Mouse (Mus musculus): ENCODE results near the gene A530064D06Rik. TPM values are rescaled to one million over a fixed set of nuclear protein-coding genes. Genes with fewer than 3 reads are reported as not detected.

The A530064D06Rik gene
- polyA plus RNA-seq, 1 experiment from 2014 or later = not detected

DNA sequence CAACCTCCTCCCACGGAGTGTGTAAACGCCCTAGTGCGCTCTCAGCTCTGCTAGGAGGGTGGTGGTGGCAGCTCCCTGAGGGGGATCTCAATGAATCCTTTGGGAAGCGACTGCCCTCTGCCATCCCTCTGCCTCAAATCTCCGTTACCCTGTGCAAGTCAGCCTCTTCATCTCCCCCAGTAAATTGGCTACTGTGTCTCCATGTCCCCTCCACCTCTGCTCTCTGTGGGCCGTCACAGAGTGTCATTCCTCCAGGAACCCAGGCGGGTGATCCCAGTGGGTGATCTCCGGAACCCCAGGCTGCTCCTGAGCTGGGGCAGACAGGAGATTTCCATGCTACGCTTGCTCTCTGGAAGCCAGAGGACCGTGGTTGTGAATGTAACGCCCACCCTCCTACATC is 67.8 kb downstream of the A530064D06Rik start:
- H3K4me3 ChIP-seq (ENCODE audit: low read length) = no peak overlapping the region
- no peaks in the 10 kb centered on the region for H3K9me3 ChIP-seq (ENCODE audit: control insufficient read depth, low read length)
- WGBS = 7% methylated on average over 11 of the region's 11 CpGs
- no peak for ATAC-seq
- H3K36me3 ChIP-seq (ENCODE audit: control insufficient read depth, insufficient read depth, low read length) = no peaks in the 10 kb centered on the region
- H3K27me3 ChIP-seq (replicated peaks; ENCODE audit: control insufficient read depth, insufficient read depth, low read length) = peaks cover 37% of the 10 kb centered on the region
- H3K27ac ChIP-seq (ENCODE audit: low read depth, low read length) = no peak overlapping the region
- H3K9ac ChIP-seq (ENCODE audit: low read depth, low read length) = no peak overlapping the region
- H3K4me2 ChIP-seq (ENCODE audit: low read length) = no peak overlapping the region
- H3K4me1 ChIP-seq (ENCODE audit: control insufficient read depth, insufficient read depth, low read depth, low read length) = peaks cover 29% of the 10 kb centered on the region

Other genes with a start within 250 kb of the A530064D06Rik start
- gene Foxp4, start 242.6 kb downstream of the A530064D06Rik start, polyA plus RNA-seq (2015; fragmentation: Nextera tagmentation; extraction: Ambion mirVana) = 27.4 and 31.8 TPM in 2 replicates
- gene 1700122O11Rik, start 129.0 kb downstream of the A530064D06Rik start, polyA plus RNA-seq (2015; fragmentation: Nextera tagmentation; extraction: Ambion mirVana) = not detected in 2 replicates
- gene 1700067P10Rik, start 78.0 kb downstream of the A530064D06Rik start, polyA plus RNA-seq (2015; fragmentation: Nextera tagmentation; extraction: Ambion mirVana) = 0.24 TPM in 2 replicates
- gene 9830107B12Rik, start 21.0 kb downstream of the A530064D06Rik start, polyA plus RNA-seq (2015; fragmentation: Nextera tagmentation; extraction: Ambion mirVana) = not detected in 2 replicates
- not detected in 2 replicates for gene Trem1, start 65.5 kb upstream of the A530064D06Rik start, polyA plus RNA-seq (2015; fragmentation: Nextera tagmentation; extraction: Ambion mirVana)
- not detected in 2 replicates for gene Trem3, start 80.5 kb upstream of the A530064D06Rik start, polyA plus RNA-seq (2015; fragmentation: Nextera tagmentation; extraction: Ambion mirVana)
- 0.17 and 0.59 TPM in 2 replicates for gene Treml4, start 97.0 kb upstream of the A530064D06Rik start, polyA plus RNA-seq (2015; fragmentation: Nextera tagmentation; extraction: Ambion mirVana)
- gene Treml2, start 132.2 kb upstream of the A530064D06Rik start, polyA plus RNA-seq (2015; fragmentation: Nextera tagmentation; extraction: Ambion mirVana) = 0.27 TPM in 1 of 2 replicates, not detected in the other
- gene B430306N03Rik, start 148.9 kb upstream of the A530064D06Rik start, polyA plus RNA-seq (2015; fragmentation: Nextera tagmentation; extraction: Ambion mirVana) = 0.06 and 0.14 TPM in 2 replicates
- 4.5 and 6.7 TPM in 2 replicates for gene Trem2, start 179.1 kb upstream of the A530064D06Rik start, polyA plus RNA-seq (2015; fragmentation: Nextera tagmentation; extraction: Ambion mirVana)
- gene Treml1, start 192.6 kb upstream of the A530064D06Rik start, polyA plus RNA-seq (2015; fragmentation: Nextera tagmentation; extraction: Ambion mirVana) = 0.49 and 0.76 TPM in 2 replicates
- gene Nfya, start 242.6 kb upstream of the A530064D06Rik start, polyA plus RNA-seq (2015; fragmentation: Nextera tagmentation; extraction: Ambion mirVana) = 8.9 and 10.6 TPM in 2 replicates
- 33.2 and 34.3 TPM in 2 replicates for gene Oard1, start 242.7 kb upstream of the A530064D06Rik start, polyA plus RNA-seq (2015; fragmentation: Nextera tagmentation; extraction: Ambion mirVana)

All from hindbrain, embryonic 16.5 days (tissue).